Mouse (Mus musculus) left cerebral cortex, postnatal 4 days (tissue): Measurements from ENCODE around the gene Trappc6a. TPM values are rescaled to one million over a fixed set of nuclear protein-coding genes. Genes with fewer than 3 reads are reported as not detected.

ENCODE experiments used
- DNase-seq: peaks from one replicate; pipeline ENCODE4 v3.0.0-alpha.2; 2022
- intact Hi-C: fragments of 180-260 bp; cut with DNase I; formaldehyde crosslinking; loops from one replicate; pipeline ENCODE4 v1.15.1; 2025
- total RNA-seq, 2 experiments: library from RNA; stranded (reverse); gene quantifications; 2 replicates each; pipeline ENCODE4 v1.2.3; 2021

The Trappc6a gene
- total RNA-seq, result 10 to 100 TPM; 17.9 to 19.0 TPM

- DNase-seq, result peak; percentile 94
- intact Hi-C loops, result no loop called here
These were observed at the start of gene Trappc6a, which contains the start of gene Bloc1s3 for GRCm38 (mm10) chr7:19508150-19508923. Gene Trappc6a, plus strand, starts transcription at chr7:19508395. Gene Bloc1s3, minus strand, starts transcription at chr7:19508367.

GRCm38 (mm10) chr7:19458591-19459111 lies 49.5 kb upstream of the Trappc6a start, which contains the start of gene Mark4:
Gene Mark4, minus strand, starts transcription at chr7:19458821.
- DNase-seq, result peak; percentile 84
- intact Hi-C loops, result no loop called here

GRCm38 (mm10) chr7:19459144-19459870 lies 48.9 kb upstream of the Trappc6a start:
- DNase-seq, result no peak
- intact Hi-C loops, result no loop called here

GRCm38 (mm10) chr7:19460500-19460899 lies 47.7 kb upstream of the Trappc6a start:
- DNase-seq, result no peak
- intact Hi-C loops, result no loop called here

GRCm38 (mm10) chr7:19461488-19461887 lies 46.7 kb upstream of the Trappc6a start:
- DNase-seq, result peak; percentile 83
- intact Hi-C loops, result no loop called here

GRCm38 (mm10) chr7:19462443-19462842 lies 45.8 kb upstream of the Trappc6a start:
- DNase-seq, result no peak
- intact Hi-C loops, result no loop called here

GRCm38 (mm10) chr7:19462884-19463381 lies 45.3 kb upstream of the Trappc6a start, which contains the start of gene Exoc3l2:
Gene Exoc3l2, plus strand, starts transcription at chr7:19463331.
- intact Hi-C loops, result no loop called here
- DNase-seq, result no peak

GRCm38 (mm10) chr7:19464367-19465307 lies 43.6 kb upstream of the Trappc6a start:
- DNase-seq, result no peak
- intact Hi-C loops, result loop anchor here (5.0 kb wide), 1 partner anchor 93 kb away; no protein-coding TSS in a partner anchor

GRCm38 (mm10) chr7:19466602-19467145 lies 41.5 kb upstream of the Trappc6a start:
- intact Hi-C loops, result loop anchor here (5.0 kb wide), 1 partner anchor 91 kb away; no protein-coding TSS in a partner anchor
- no peak for DNase-seq

GRCm38 (mm10) chr7:19467638-19468037 lies 40.6 kb upstream of the Trappc6a start:
- no peak for DNase-seq

GRCm38 (mm10) chr7:19468279-19468678 lies 39.9 kb upstream of the Trappc6a start:
- no peak for DNase-seq
- intact Hi-C loops, result loop anchor here (5.0 kb wide), 1 partner anchor 89 kb away; no protein-coding TSS in a partner anchor

More at GRCm38 (mm10) chr7:19467638-19468037, 40.6 kb upstream of the Trappc6a start:
- intact Hi-C loops, result loop anchor here (5.0 kb wide), 1 partner anchor 90 kb away; no protein-coding TSS in a partner anchor

- intact Hi-C loops, result loop anchor here (5.0 kb wide), 1 partner anchor 88 kb away; no protein-coding TSS in a partner anchor
- DNase-seq, result no peak
These were observed 38.8 kb upstream of the Trappc6a start for GRCm38 (mm10) chr7:19469404-19469803.

GRCm38 (mm10) chr7:19470308-19470707 lies 37.9 kb upstream of the Trappc6a start:
- intact Hi-C loops, result no loop called here
- no peak for DNase-seq

GRCm38 (mm10) chr7:19472403-19472802 lies 35.8 kb upstream of the Trappc6a start:
- intact Hi-C loops, result no loop called here

GRCm38 (mm10) chr7:19473875-19474443 lies 34.2 kb upstream of the Trappc6a start:
- DNase-seq, result peak; percentile 81
- intact Hi-C loops, result no loop called here

More at GRCm38 (mm10) chr7:19472403-19472802, 35.8 kb upstream of the Trappc6a start:
- no peak for DNase-seq

- intact Hi-C loops, result no loop called here
- no peak for DNase-seq
These were observed 31.1 kb upstream of the Trappc6a start for GRCm38 (mm10) chr7:19477084-19477483.

- intact Hi-C loops, result no loop called here
- no peak for DNase-seq
These were observed 30.4 kb upstream of the Trappc6a start for GRCm38 (mm10) chr7:19477624-19478384.

GRCm38 (mm10) chr7:19483281-19483680 lies 24.9 kb upstream of the Trappc6a start:
- intact Hi-C loops, result no loop called here
- no peak for DNase-seq
